Mouse (Mus musculus) testis, adult 2 months (tissue): ENCODE data around the gene Elmo1. TPM values are rescaled to one million over a fixed set of nuclear protein-coding genes. Genes with fewer than 3 reads are reported as not detected.

ENCODE experiments used
- H3K27ac ChIP-seq: fragments of 200-500 bp; 2 replicates; pipeline ENCODE4 v1.5.1; 2012; ENCODE audit warnings: low read depth, low read length; ENCODE audit not compliant: control insufficient read depth, insufficient read depth
- H3K27me3 ChIP-seq: fragments of 200-500 bp; 2 replicates; pipeline ENCODE4 v1.6.1; 2012; ENCODE audit warnings: mild to moderate bottlenecking, low read length, moderate library complexity; ENCODE audit not compliant: control insufficient read depth, insufficient read depth
- H3K36me3 ChIP-seq: fragments of 200-500 bp; 2 replicates; pipeline ENCODE4 v1.6.1; 2012; ENCODE audit warnings: mild to moderate bottlenecking, low read length; ENCODE audit not compliant: control insufficient read depth, insufficient read depth
- H3K4me1 ChIP-seq: fragments of 200-500 bp; 2 replicates; pipeline ENCODE4 v1.6.1; 2012; ENCODE audit warnings: low read length; ENCODE audit not compliant: control insufficient read depth, insufficient read depth
- H3K4me3 ChIP-seq: fragments of 200-500 bp; 2 replicates; pipeline ENCODE4 v1.5.1; 2012; ENCODE audit warnings: low read depth, mild to moderate bottlenecking, low read length, moderate library complexity, mixed read lengths; ENCODE audit not compliant: control insufficient read depth
- CTCF ChIP-seq: fragments of 200-500 bp; IDR thresholded peaks from 2 replicates; pipeline ENCODE4 v1.5.1; 2012; ENCODE audit warnings: low read depth, mild to moderate bottlenecking, inconsistent platforms, low read length, moderate library complexity; ENCODE audit not compliant: control insufficient read depth, insufficient read depth, insufficient replicate concordance
- POLR2A ChIP-seq: fragments of 200-500 bp; IDR thresholded peaks from 2 replicates; pipeline ENCODE4 v1.6.1; 2012; ENCODE audit warnings: low read depth, mild to moderate bottlenecking, inconsistent platforms, low read length, moderate library complexity; ENCODE audit not compliant: control insufficient read depth
- polyA plus RNA-seq: library from polyadenylated mRNA; depleted of rRNA; stranded (reverse); fragments of >200 nt; gene quantifications from 2 replicates; pipeline ENCODE4 v1.2.3, GENCODE M21; 2012

Elmo1 gene
- polyA plus RNA-seq, 1 experiment = 17.9 TPM

DNA sequence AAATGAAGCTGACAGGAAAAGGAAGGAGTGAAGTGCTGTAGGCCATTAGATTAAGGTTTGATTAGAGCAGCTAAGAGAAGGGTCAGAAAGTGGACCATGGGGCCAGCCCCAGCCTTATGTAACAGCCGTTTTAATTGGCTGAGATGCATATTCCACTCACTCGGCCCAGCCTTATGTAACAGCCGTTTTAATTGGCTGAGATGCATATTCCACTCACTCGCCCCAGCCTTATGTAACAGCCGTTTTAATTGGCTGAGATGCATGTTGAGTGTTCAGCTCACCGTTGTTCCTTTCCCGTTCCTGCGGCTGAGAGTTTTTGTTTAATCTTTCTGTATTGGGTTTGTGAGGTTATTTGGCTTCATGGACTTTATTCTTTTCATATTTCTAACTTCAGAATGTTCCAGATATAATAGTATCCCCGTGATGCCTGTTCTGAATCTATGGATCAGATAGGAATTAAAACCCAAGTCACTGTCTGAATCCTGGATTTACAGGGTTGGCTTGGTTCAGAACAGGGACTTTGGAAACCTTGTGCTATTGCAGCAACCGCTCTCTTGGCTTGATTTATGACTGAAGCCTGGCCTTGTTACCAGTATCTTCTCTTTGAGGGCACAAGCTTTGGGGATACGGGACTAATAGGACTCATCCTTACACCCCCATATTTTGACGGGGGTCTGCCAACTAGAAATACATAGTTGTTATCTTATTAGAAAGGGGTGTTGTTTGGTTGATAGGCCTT, 114.8 kb downstream of the Elmo1 start:
- H3K36me3 ChIP-seq = no peaks in the 10 kb centered on the region
- H3K4me1 ChIP-seq = no peaks in the 10 kb centered on the region; the same call in 1 of the 2 replicates
- TF ChIP-seq CTCF (no peak), POLR2A (no peak)
- no peak overlapping the region for H3K27ac ChIP-seq
- H3K27me3 ChIP-seq = no peaks in the 10 kb centered on the region
- H3K4me3 ChIP-seq = peak overlapping the region; percentile 28

DNA sequence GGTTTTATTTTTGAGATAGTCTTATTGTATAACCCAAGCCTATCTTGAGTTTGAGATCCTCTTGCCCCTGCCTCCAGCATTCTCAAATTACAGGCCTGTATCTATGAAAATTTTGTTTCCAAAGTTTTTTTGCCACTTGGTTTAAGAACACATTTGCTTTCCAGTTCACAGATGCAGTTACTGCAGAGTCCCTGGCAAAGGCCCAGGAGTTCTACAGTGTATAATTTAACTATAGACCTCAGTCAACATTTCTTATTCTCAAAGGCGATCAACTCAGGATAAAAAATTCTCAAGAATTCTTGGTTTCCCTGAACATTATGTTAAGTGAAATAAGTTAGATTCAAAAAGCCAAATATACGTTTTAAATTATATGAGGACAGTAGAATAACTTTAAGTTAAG, 115.3 kb downstream of the Elmo1 start:
- Histone ChIP-seq H3K27ac (no peak overlapping the region), H3K36me3 (no peaks in the 10 kb centered on the region)

DNA sequence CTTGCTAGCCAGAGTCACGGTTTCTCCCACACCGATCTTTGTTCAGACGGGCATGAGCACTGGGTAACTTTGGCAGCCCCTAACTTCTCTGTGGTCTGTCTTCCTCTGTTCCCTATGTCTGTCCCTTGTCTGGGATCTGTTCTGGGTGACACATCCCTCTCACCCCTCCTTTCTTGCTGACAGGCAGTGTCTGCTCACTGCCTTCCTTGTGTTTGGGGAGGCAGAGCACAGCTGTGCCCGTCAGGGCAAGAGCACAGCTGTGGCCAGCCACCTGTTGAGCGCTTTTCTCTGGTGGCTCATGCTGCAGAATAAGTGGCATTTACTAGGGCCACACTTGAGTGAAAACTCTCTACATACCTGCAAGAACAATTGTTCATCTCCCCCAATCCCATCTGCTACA, 116.7 kb downstream of the Elmo1 start:
- H3K36me3 ChIP-seq = no peaks in the 10 kb centered on the region
- no peaks in the 10 kb centered on the region for H3K27me3 ChIP-seq
- TF ChIP-seq POLR2A = no peak
- TF ChIP-seq CTCF = no peak
- H3K4me1 ChIP-seq = no peaks in the 10 kb centered on the region; the same call in 1 of the 2 replicates
- H3K4me3 ChIP-seq = no peak overlapping the region
- H3K27ac ChIP-seq = no peak overlapping the region

More for the DNA sequence above, 115.3 kb downstream of the Elmo1 start:
- no peaks in the 10 kb centered on the region; the same call in 1 of the 2 replicates for H3K4me1 ChIP-seq
- H3K4me3 ChIP-seq = no peak overlapping the region
- TF ChIP-seq CTCF (no peak), POLR2A (no peak)
- H3K27me3 ChIP-seq = no peaks in the 10 kb centered on the region

DNA sequence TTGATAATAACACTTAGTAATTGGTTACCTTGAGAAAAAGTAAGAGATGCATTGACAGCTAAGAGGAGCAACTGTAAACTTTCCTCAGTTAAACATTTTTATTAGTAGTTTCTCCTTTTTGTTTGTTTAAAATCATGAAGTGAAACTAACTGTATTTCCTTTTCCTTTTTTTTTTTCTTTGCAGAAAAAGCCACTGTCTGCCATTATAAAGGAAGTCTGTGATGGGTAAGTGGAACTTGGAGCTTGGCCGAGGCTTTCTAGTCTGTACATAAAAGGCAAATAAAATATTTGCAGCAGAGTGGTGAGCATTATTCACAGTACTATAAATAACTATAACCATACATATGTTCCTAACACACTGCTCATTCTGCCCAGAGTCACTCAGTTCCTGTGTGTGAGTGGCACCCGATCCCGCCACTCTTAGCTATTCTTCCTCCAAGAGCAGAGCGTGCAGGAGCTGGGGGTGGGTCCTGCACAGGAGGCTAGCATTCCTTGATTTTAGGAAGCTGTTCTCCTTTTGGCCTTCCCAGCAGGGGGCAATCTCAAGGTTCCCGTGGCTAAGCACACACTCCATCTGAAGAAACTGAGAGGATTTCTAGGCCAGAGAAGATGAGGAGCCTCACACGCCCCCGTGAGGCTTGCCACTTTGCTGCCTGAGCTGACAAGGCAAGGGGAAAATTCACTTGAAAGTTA, 117.7 kb downstream of the Elmo1 start:
- Histone ChIP-seq H3K36me3 (no peaks in the 10 kb centered on the region), H3K27ac (no peak overlapping the region), H3K27me3 (no peaks in the 10 kb centered on the region), H3K4me1 (no peaks in the 10 kb centered on the region; the same call in 1 of the 2 replicates), H3K4me3 (no peak overlapping the region)
- TF ChIP-seq CTCF (no peak), POLR2A (no peak)

DNA sequence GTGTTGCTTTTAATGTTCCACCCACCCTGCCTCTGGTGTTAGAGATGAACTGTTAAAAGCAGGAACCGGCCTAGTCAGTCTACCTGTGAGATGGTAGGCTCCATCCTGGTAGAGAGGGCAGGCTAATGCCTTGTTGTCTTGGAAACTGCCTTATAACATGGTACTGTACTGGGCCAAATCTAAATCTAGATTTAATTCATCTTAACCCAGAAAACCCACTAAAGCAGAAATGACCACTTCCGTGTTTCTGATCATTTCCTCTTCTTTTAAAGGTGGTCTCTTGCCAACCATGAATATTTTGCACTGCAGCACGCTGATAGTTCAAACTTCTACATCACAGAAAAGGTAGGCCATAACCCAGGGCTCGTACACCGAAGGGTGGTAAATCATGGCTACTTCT, 118.5 kb downstream of the Elmo1 start:
- Histone ChIP-seq H3K36me3 (no peaks in the 10 kb centered on the region), H3K4me1 (no peaks in the 10 kb centered on the region; the same call in 1 of the 2 replicates), H3K27me3 (no peaks in the 10 kb centered on the region), H3K4me3 (no peak overlapping the region), H3K27ac (no peak overlapping the region)
- TF ChIP-seq CTCF = no peak
- TF ChIP-seq POLR2A = no peak

DNA sequence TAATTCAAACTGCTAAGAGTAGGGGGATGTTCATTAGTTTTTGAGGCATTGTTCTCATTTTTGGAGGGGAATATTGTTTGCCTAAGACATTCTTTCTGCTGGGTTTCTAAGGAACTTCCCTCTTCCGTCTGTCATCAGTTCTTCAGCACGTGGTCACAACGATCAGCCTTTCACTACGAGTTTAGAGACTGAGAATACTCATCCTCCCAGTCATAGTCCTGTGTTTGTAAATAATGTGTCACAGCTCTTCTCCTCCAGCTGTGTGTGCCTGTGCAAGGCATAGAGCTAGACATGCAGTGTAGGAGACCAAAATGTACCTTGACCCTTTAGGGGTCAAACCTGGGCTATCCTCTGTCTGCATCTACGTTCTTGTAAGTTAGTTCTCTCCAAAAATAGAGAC, 121.4 kb downstream of the Elmo1 start:
- TF ChIP-seq CTCF (no peak), POLR2A (no peak)
- Histone ChIP-seq H3K27me3 (no peaks in the 10 kb centered on the region), H3K36me3 (no peaks in the 10 kb centered on the region), H3K4me3 (no peak overlapping the region), H3K4me1 (no peaks in the 10 kb centered on the region; the same call in 1 of the 2 replicates), H3K27ac (no peak overlapping the region)

DNA sequence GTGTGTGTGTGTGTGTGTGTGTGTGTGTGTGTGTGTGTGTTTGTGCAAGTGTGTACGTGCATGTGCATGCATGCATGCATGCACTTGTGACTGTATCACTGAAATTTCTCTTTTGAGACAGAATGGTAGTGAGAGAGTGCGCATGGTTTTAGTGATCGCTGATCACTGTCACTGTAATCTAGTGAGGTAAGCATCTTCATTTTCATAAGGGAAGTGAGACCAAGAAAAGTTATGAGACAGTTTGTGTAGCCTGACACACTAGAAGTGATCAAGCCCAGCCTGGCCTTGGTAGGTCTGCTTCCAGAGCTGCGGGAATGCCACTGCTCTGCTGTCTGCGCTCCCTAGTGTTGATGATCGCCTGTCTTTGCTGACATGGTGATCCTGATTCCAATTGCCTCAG, 122.3 kb downstream of the Elmo1 start:
- Histone ChIP-seq H3K27ac (no peak overlapping the region), H3K4me1 (no peaks in the 10 kb centered on the region; the same call in 1 of the 2 replicates), H3K27me3 (no peaks in the 10 kb centered on the region), H3K4me3 (no peak overlapping the region), H3K36me3 (no peaks in the 10 kb centered on the region)
- no peak for TF ChIP-seq POLR2A
- no peak for TF ChIP-seq CTCF
